Mouse (Mus musculus): ENCODE measurements around the gene Lrp3. TPM values are rescaled to one million over a fixed set of nuclear protein-coding genes. Genes with fewer than 3 reads are reported as not detected.

The Lrp3 gene
- polyA plus RNA-seq (2012; fragmentation: generic; extraction: Trizol) = not detected

GRCm38 (mm10) chr7:35215225-35215624 is at the start of gene Lrp3:
TSS of gene Lrp3 (minus strand) at chr7:35215498.
- no peak for TF ChIP-seq CEBPB (IDR thresholded peaks at IDR 0.05; ENCODE audit: insufficient read depth, poor library complexity, severe bottlenecking)
- TF ChIP-seq E2F4 (IDR thresholded peaks at IDR 0.05; ENCODE audit: insufficient read depth) = no peak
- no peak for TF ChIP-seq MYOG (IDR thresholded peaks at IDR 0.05; ENCODE audit: control insufficient read depth in 1 of 3, insufficient read depth in 1 of 3, insufficient read length in 2 of 3, low read depth in 2 of 3)
- no peak for TF ChIP-seq SRF (IDR thresholded peaks at IDR 0.05; ENCODE audit: control insufficient read depth, insufficient read length, low read depth)
- no peak for TF ChIP-seq USF1 (IDR thresholded peaks at IDR 0.05; ENCODE audit: low read depth)
- TF ChIP-seq TCF12 (IDR thresholded peaks at IDR 0.05; ENCODE audit: insufficient read depth, poor library complexity, severe bottlenecking) = no peak
- no peak for TF ChIP-seq MAX (IDR thresholded peaks at IDR 0.05; ENCODE audit: low read depth)
- peak; percentile 69 for TF ChIP-seq REST (IDR thresholded peaks at IDR 0.05; ENCODE audit: insufficient read depth, insufficient read length)
- TF ChIP-seq POLR2AphosphoS2 (IDR thresholded peaks at IDR 0.05; ENCODE audit: insufficient read length, low read depth) = no peak
- Histone ChIP-seq H3K4me3 (no peak within 1 kb of the TSS), H3K4me2 (ENCODE audit: low read depth) (no peak within 1 kb of the TSS), H3K36me3 (ENCODE audit: control insufficient read depth, insufficient read depth) (no peaks in the 10 kb centered on the region), H3ac (ENCODE audit: control insufficient read depth, insufficient read length) (no peak within 1 kb of the TSS), H3K79me2 (ENCODE audit: control insufficient read depth, insufficient read depth) (no peaks in the 10 kb centered on the region), H3K27me3 (ENCODE audit: control insufficient read depth, insufficient read depth, insufficient read length) (peaks cover 81% of the 10 kb centered on the region)

DNA sequence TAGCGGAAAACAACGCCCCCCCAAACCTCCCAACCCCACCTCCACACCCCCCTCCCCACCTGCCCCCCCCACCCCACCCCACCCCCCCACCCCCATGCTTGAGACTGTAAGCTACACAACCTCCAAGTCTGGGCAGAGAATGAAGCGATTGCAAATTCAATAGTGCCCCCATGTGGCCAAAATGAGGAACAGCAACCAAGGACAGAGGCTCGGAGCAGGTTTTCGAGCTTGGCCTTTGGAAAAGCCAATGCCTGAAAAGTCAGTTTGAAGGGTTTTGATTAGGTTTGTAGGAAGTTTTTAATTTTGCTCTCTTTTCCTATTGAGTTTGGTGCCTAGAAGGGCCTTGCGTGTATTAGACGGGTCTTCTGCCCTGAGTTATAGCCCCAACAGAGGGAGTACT is 49.4 kb upstream of the Lrp3 start:
- Histone ChIP-seq H3ac (ENCODE audit: control insufficient read depth, insufficient read length) (no peak overlapping the region), H3K4me3 (no peak overlapping the region), H3K4me2 (ENCODE audit: low read depth) (no peak overlapping the region), H3K36me3 (ENCODE audit: control insufficient read depth, insufficient read depth) (no peaks in the 10 kb centered on the region), H3K27me3 (ENCODE audit: control insufficient read depth, insufficient read depth, insufficient read length) (peaks cover 16% of the 10 kb centered on the region), H3K79me2 (ENCODE audit: control insufficient read depth, insufficient read depth) (no peaks in the 10 kb centered on the region)
- TF ChIP-seq POLR2A (IDR thresholded peaks at IDR 0.05; ENCODE audit: insufficient read length, low read depth) = no peak
- no peak for TF ChIP-seq MAX (IDR thresholded peaks at IDR 0.05; ENCODE audit: low read depth)
- no peak for TF ChIP-seq E2F4 (IDR thresholded peaks at IDR 0.05; ENCODE audit: insufficient read depth)
- no peak for TF ChIP-seq SRF (IDR thresholded peaks at IDR 0.05; ENCODE audit: control insufficient read depth, insufficient read length, low read depth)
- TF ChIP-seq POLR2AphosphoS2 (IDR thresholded peaks at IDR 0.05; ENCODE audit: insufficient read length, low read depth) = no peak
- TF ChIP-seq TCF3 (IDR thresholded peaks at IDR 0.05; ENCODE audit: insufficient read length, low read depth) = no peak
- TF ChIP-seq CEBPB (IDR thresholded peaks at IDR 0.05; ENCODE audit: insufficient read depth, poor library complexity, severe bottlenecking) = no peak
- TF ChIP-seq TCF12 (IDR thresholded peaks at IDR 0.05; ENCODE audit: insufficient read depth, poor library complexity, severe bottlenecking) = no peak
- no peak for TF ChIP-seq MYOG (IDR thresholded peaks at IDR 0.05; ENCODE audit: control insufficient read depth in 1 of 3, insufficient read depth in 1 of 3, insufficient read length in 2 of 3, low read depth in 2 of 3)
- TF ChIP-seq REST (IDR thresholded peaks at IDR 0.05; ENCODE audit: insufficient read depth, insufficient read length) = no peak
- TF ChIP-seq MYOD1 (IDR thresholded peaks at IDR 0.05; ENCODE audit: control insufficient read depth in 1 of 3, insufficient read length in 2 of 3, low read depth in 2 of 3) = no peak
- no peak for TF ChIP-seq USF1 (IDR thresholded peaks at IDR 0.05; ENCODE audit: low read depth)

DNA sequence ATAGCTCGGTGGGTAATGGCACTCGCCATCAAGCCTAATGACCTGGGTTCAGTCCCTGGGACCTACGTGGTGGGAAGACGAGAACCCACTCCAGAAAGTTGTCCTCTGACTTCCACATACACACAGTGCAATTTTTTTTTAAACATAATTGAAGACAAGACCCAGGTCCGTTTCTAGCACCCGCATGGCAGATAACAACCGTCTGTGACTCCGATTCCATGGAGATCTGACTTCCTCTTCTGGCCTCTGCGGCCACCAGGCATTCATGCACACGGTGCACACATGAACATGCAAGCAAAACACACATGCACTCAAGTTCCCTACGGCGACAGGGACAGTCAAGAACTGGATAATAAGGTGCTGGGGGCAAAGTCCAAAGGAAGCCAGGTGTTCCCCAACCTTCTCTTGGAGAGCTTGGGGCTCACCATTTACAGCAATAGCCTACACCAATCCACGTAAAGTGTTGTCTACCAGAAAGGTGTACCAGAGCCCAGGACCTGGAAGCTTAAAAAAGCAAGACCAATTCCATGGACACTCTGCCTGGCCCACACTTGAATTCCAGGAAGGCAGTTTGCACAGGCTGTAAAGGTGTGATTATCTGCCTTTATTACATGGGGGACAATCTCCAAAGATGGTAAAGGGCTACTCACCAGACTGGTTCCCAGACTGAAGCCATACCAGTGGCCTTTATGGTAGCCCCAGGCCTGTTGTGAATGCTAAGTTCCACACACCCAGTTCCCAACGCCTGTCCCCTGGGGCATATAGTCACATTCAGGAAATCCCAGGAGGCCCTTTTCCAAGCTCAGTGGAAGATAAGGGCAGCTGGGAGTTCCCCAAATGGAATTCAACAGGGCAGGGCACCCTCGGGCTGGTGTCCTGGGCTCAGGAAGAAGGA is 48.5 kb upstream of the Lrp3 start:
- TF ChIP-seq MYOD1 (IDR thresholded peaks at IDR 0.05; ENCODE audit: control insufficient read depth in 1 of 3, insufficient read length in 2 of 3, low read depth in 2 of 3) (no peak), USF1 (IDR thresholded peaks at IDR 0.05; ENCODE audit: low read depth) (no peak), MAX (IDR thresholded peaks at IDR 0.05; ENCODE audit: low read depth) (no peak), TCF12 (IDR thresholded peaks at IDR 0.05; ENCODE audit: insufficient read depth, poor library complexity, severe bottlenecking) (no peak), POLR2A (IDR thresholded peaks at IDR 0.05; ENCODE audit: insufficient read length, low read depth) (no peak), POLR2AphosphoS2 (IDR thresholded peaks at IDR 0.05; ENCODE audit: insufficient read length, low read depth) (no peak), MYOG (IDR thresholded peaks at IDR 0.05; ENCODE audit: control insufficient read depth in 1 of 3, insufficient read depth in 1 of 3, insufficient read length in 2 of 3, low read depth in 2 of 3) (no peak), REST (IDR thresholded peaks at IDR 0.05; ENCODE audit: insufficient read depth, insufficient read length) (no peak)
- Histone ChIP-seq H3K4me3 (no peak overlapping the region), H3ac (ENCODE audit: control insufficient read depth, insufficient read length) (no peak overlapping the region), H3K36me3 (ENCODE audit: control insufficient read depth, insufficient read depth) (no peaks in the 10 kb centered on the region), H3K4me2 (ENCODE audit: low read depth) (no peak overlapping the region), H3K79me2 (ENCODE audit: control insufficient read depth, insufficient read depth) (no peaks in the 10 kb centered on the region), H3K27me3 (ENCODE audit: control insufficient read depth, insufficient read depth, insufficient read length) (peaks cover 16% of the 10 kb centered on the region)

DNA sequence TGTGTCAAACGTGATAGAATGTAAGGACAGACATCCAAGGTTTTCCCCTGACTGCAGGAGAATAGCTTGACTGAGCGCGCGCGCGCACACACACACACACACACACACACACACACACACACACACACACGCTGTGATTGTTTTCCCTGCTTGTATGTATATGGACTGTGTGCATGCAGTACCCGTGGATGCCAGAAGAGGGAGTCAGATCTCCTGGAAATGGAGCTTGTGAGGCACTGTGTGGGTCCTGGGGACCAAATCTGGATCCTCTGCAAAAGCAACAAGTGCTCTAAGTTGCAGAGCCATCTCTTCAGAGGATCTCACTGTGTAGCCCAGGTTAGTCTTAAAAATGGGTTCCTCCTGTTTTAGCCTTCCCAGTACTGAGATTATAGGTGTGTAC is 44.1 kb upstream of the Lrp3 start:
- Histone ChIP-seq H3K4me3 (no peak overlapping the region), H3K36me3 (ENCODE audit: control insufficient read depth, insufficient read depth) (no peaks in the 10 kb centered on the region), H3K79me2 (ENCODE audit: control insufficient read depth, insufficient read depth) (no peaks in the 10 kb centered on the region), H3K4me2 (ENCODE audit: low read depth) (no peak overlapping the region), H3ac (ENCODE audit: control insufficient read depth, insufficient read length) (no peak overlapping the region), H3K27me3 (ENCODE audit: control insufficient read depth, insufficient read depth, insufficient read length) (peaks cover 16% of the 10 kb centered on the region)
- TF ChIP-seq E2F4 (IDR thresholded peaks at IDR 0.05; ENCODE audit: insufficient read depth) (no peak), MYOG (IDR thresholded peaks at IDR 0.05; ENCODE audit: control insufficient read depth in 1 of 3, insufficient read depth in 1 of 3, insufficient read length in 2 of 3, low read depth in 2 of 3) (no peak), POLR2AphosphoS2 (IDR thresholded peaks at IDR 0.05; ENCODE audit: insufficient read length, low read depth) (no peak), REST (IDR thresholded peaks at IDR 0.05; ENCODE audit: insufficient read depth, insufficient read length) (no peak)

DNA sequence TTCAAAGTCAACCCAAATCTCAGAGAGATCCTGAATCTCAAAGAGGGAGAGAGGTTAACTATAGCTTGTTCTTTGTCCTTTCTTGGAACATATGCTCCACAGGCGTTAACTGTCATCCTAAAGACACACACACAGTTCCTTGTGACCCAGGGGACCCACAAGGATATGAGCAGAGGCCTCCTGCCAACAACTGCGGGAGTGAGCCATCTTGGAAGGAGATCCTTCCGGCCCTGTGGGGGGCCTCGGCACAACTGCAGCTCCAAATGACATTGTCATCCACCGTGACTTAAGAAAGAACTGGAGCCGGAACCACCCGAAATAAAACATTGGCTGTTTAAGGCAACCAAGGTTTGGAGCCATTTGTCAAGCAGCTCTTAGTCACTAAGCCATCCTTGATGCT is 43.0 kb upstream of the Lrp3 start:
- H3K4me3 ChIP-seq = no peak overlapping the region
- H3K4me2 ChIP-seq (ENCODE audit: low read depth) = no peak overlapping the region
- H3ac ChIP-seq (ENCODE audit: control insufficient read depth, insufficient read length) = no peak overlapping the region
- peaks cover 16% of the 10 kb centered on the region for H3K27me3 ChIP-seq (ENCODE audit: control insufficient read depth, insufficient read depth, insufficient read length)
- TF ChIP-seq CEBPB (IDR thresholded peaks at IDR 0.05; ENCODE audit: insufficient read depth, poor library complexity, severe bottlenecking) (no peak), MYOD1 (IDR thresholded peaks at IDR 0.05; ENCODE audit: control insufficient read depth in 1 of 3, insufficient read length in 2 of 3, low read depth in 2 of 3) (no peak), REST (IDR thresholded peaks at IDR 0.05; ENCODE audit: insufficient read depth, insufficient read length) (no peak), MYOG (IDR thresholded peaks at IDR 0.05; ENCODE audit: control insufficient read depth in 1 of 3, insufficient read depth in 1 of 3, insufficient read length in 2 of 3, low read depth in 2 of 3) (no peak), USF1 (IDR thresholded peaks at IDR 0.05; ENCODE audit: low read depth) (no peak)
- no peaks in the 10 kb centered on the region for H3K79me2 ChIP-seq (ENCODE audit: control insufficient read depth, insufficient read depth)
- H3K36me3 ChIP-seq (ENCODE audit: control insufficient read depth, insufficient read depth) = no peaks in the 10 kb centered on the region
